ENCODE assay signal across 8 mouse cellular contexts in genomic region chr17:28692341-28692710, GRCm38 (mm10). TPM values are rescaled to one million over a fixed set of nuclear protein-coding genes. Genes with fewer than 3 reads are reported as not detected.
DNase-seq lines count a peak whose midpoint lies in the region; ATAC-seq lines count a peak whose summit lies in the region.

No protein-coding gene starts in this region.

- peaks cover 52% of the 10 kb centered on the region for H3K4me1 ChIP-seq in liver, embryonic 11.5 days (replicated peaks; ENCODE audit: control insufficient read depth, insufficient read depth, low read length)

- peak overlapping the region; percentile 95 for H3K27ac ChIP-seq in liver, embryonic 11.5 days (ENCODE audit: low read depth, low read length)

- peak overlapping the region; percentile 88 for H3K4me2 ChIP-seq in liver, embryonic 11.5 days

- 0 out of 2 replicates have a peak, but pooled peaks have one; percentile 19 for ATAC-seq in liver, embryonic 11.5 days (replicated peaks; ENCODE audit: low FRiP score)

- H3K9me3 ChIP-seq in liver, embryonic 11.5 days (ENCODE audit: control insufficient read depth, low read length) = no peaks in the 10 kb centered on the region

- peak; percentile 42 for DNase-seq in retina, postnatal 1 day
- no peak for DNase-seq in retina, embryonic 14.5 days (ENCODE audit: low spot score)
- peak; percentile 62 to 63 for DNase-seq in cerebellum, postnatal 14 days
- peak; percentile 35 for DNase-seq in gastrocnemius, postnatal 25 days
- peak; percentile 59 for DNase-seq in kidney, adult 18-20 months
- peak; percentile 61 for DNase-seq in liver, embryonic 11.5 days (ENCODE audit: low spot score)
- DNase-seq in natural killer cell, adult 2 months (ENCODE audit: low spot score in 2 of 2) = peak; percentile 57 to 59
- DNase-seq in thymus, adult 18-20 months = peak; percentile 51 to 59

- peak overlapping the region; percentile 85 for H3K9ac ChIP-seq in liver, embryonic 11.5 days (ENCODE audit: low read depth, low read length)

- WGBS in liver, embryonic 11.5 days = under 1% methylated on average over 18 of the region's 18 CpGs

- no peaks in the 10 kb centered on the region for H3K27me3 ChIP-seq in liver, embryonic 11.5 days (replicated peaks; ENCODE audit: control insufficient read depth, insufficient read depth, low read length)

- H3K36me3 ChIP-seq in liver, embryonic 11.5 days (ENCODE audit: control insufficient read depth, insufficient read depth, low read length) = no peaks in the 10 kb centered on the region

- peak overlapping the region; percentile 97 for H3K4me3 ChIP-seq in liver, embryonic 11.5 days (ENCODE audit: low read depth, low read length)

RNA-seq across cellular contexts. Expression of gene Mapk14, which starts 1.2 kb away (rescaled TPM):
- 10 to 100 TPM; 68.0 to 81.3 TPM for total RNA-seq in gastrocnemius, postnatal 25 days (2021)
- 58.5 and 64.6 TPM in 2 replicates for polyA plus RNA-seq in liver, embryonic 11.5 days (2014; fragmentation: Nextera tagmentation; extraction: Ambion mirVana)

RNA-seq across cellular contexts. Expression of gene Slc26a8, which starts 2.3 kb away (rescaled TPM):
- total RNA-seq in gastrocnemius, postnatal 25 days (2021) = under 1 TPM in 1 of 2 experiments, not detected in 1; 0.27 TPM
- polyA plus RNA-seq in liver, embryonic 11.5 days (2014; fragmentation: Nextera tagmentation; extraction: Ambion mirVana) = 0.34 and 0.75 TPM in 2 replicates

RNA-seq across cellular contexts. Expression of gene AC170998.1, which starts 33.6 kb away (rescaled TPM):
- total RNA-seq in gastrocnemius, postnatal 25 days (2021) = under 1 TPM in 1 of 2 experiments, not detected in 1; 0.94 TPM
- polyA plus RNA-seq in liver, embryonic 11.5 days (2014; fragmentation: Nextera tagmentation; extraction: Ambion mirVana) = 0.84 and 3.6 TPM in 2 replicates
